Mouse (Mus musculus) large intestine, adult 2 months (tissue): ENCODE data around the gene Katnal1. TPM values are rescaled to one million over a fixed set of nuclear protein-coding genes. Genes with fewer than 3 reads are reported as not detected.
A peak's percentile ranks its signal among the peaks of the same experiment; 100 is the strongest.

Source experiments
- DNase-seq: peaks from one replicate; pipeline ENCODE4 v3.0.0-alpha.2; 2012; ENCODE audit warnings: low read depth, low spot score
- WGBS: fragments of 180-500 bp; shearing (Covaris S2); methylation state at CpG from one replicate; pipeline ENCODE4 v1.1.7; 2018; 5-methylcytosine and 5-hydroxymethylcytosine counted together
- polyA plus RNA-seq: library from polyadenylated mRNA; depleted of rRNA; stranded (reverse); fragments of >200 nt; gene quantifications from 2 replicates; pipeline ENCODE4 v1.2.3, GENCODE M21; 2012

Gene Katnal1
- polyA plus RNA-seq, 1 experiment, result 0.93 TPM

DNA sequence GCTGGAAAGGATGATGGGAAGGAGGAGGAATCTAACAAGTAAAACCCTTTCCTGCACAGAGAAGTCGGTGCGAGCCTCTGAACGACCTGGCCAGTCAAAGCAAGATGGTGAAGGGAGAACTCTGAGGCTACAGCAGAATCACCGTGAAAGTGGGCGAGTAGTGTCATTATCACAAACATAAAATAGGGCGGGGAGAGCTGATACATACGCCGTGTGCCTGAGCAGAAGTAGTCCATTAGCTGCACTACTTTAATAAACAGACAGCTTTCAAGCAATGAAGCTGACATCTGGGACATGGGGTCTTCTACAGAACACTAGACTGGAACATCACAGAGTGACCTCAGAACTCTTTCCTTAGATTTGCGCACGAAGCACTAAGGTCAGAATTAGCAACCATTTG is 32.6 kb downstream of the Katnal1 start:
- 76% methylated on average over 10 of the region's 10 CpGs for WGBS
- no peak for DNase-seq

DNA sequence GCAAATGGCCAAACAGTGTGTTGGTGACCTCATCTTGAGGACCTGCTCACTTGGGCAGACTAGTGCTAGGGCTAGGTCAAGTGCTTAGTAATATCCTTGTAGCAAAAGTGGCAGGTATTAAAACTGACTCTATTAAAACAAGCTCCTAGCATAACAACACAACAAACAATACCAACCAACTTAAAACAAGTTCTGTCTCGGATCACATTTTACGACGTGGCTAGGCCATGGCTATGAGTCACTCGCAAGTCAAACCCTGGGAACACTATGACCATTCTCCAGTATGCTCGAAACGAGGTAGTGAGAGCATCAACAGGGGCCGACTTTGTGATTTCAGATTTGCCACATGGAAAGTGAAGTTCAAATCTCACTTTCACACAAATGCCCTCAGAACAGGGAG is 33.3 kb downstream of the Katnal1 start:
- WGBS, result 43% methylated on average over 7 of the region's 7 CpGs
- DNase-seq, result no peak

DNA sequence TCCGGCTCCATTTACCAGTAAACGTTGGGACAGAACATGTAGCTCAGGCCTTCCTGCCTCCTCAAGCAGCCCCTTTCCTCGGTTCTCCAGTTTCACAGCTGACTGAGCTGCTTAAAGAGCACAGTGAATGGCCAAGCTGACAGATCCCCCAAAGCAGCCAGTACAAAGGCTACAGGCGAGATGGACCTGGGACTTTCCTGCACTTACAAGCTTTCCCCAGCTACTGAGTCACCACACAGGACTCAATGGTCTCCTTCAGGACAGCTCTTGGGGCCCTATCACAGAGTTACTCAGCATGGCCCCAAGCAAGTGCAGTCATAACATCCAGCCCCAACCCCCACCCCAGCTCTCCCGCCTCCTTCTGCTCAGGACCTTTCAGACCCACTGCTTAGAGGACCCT is 34.1 kb downstream of the Katnal1 start:
- DNase-seq, result no peak
- WGBS, result 77% methylated on average over 5 of the region's 5 CpGs

DNA sequence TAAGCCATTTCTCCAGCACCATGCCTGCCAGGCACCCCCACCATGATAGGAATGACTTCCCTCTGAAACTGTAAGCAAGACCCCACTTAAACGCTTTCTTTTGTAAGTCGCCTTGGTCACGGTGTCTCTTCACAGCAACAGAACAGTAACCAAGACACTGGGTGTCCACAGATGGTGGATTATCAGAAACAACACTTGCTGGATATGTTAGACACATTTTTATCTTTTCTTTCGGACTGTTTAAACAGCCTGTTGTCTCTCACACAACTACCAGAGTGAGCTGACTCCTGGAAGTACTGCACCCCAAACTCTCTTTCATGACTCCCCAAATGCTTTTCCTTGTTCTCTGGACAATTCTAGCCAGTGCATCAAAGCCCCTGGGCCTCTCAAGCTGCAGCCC is 38.9 kb downstream of the Katnal1 start:
- no peak for DNase-seq
- WGBS, result 98% methylated on average over 4 of the region's 4 CpGs

DNA sequence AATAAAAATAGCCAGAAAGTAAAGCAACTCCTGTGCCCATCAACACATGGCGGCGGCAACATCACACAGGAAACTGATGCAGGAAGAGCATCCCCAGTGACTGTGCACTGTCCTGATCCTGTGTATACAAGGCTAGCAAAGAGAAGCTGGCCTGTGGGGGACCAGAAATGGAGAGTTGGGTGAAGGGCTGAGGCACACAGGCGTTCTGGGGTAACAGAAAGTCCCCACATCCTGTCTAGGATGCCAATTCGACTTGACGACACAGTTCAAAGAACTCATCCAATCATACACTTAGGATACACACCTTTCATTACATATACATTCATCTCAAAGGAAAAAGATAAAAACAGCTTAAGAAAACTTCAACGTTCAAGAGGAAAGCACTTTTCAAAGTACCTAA is 41.1 kb downstream of the Katnal1 start:
- WGBS, result 83% methylated on average over 6 of the region's 6 CpGs
- no peak for DNase-seq

DNA sequence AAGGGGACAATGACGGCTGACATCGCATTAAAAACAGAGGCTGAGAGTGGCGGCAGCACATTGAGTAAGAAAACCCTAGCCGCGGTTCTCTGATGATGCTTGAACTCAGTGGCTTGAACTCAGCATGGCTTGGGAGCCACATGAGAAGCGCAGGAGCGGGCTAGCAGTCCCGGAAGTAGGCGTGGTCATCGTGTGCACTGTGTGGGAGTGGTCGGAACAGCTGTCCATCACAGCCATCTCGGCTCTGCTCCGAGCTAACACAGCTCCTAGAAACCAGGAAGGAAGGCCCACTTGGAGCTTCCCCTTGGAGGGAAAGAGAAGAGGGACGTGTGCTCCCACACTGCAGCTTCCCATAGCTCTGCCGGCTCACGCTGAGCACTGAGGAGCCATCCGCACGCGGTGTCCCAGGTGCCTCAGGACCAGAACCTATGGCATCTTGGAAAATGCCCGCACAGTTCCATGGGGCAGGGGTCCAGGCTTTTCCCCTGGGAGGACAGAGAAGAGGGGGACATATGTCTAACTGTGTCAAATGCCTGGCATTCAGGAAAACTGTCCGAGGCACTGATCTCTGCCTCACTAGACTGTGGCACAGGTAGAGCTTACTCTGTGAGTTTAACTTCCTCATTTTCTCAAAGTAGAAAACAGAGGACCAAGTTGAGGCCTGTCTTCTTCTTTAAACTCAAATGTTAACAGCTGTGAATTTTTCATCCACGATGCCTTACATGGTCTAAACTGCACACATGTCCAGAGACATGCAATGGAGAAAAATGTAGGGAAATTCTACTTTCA is 43.1 kb downstream of the Katnal1 start:
- peak; percentile 32 for DNase-seq
- WGBS, result 47% methylated on average over 22 of the region's 22 CpGs

DNA sequence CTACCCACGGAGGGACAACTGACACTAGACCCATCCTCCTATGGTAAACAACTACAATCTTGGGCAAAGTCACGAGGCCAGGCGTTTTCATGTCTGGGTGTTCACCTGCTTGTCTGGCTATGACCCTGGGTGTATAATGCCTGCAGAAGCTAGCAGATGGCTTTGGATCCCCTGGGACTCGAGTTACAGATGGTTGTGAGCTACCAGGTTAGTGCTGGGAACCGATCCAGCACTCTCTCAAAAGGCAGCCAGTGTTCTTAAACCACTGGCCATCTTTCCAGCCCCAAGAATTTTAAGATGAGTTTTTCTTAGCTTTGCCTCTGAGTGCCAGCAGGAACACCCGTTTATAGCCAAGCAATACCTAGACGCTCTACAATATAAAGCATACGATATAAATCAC is 45.4 kb downstream of the Katnal1 start:
- DNase-seq, result no peak
- WGBS, result 86% methylated on average over 8 of the region's 8 CpGs

DNA sequence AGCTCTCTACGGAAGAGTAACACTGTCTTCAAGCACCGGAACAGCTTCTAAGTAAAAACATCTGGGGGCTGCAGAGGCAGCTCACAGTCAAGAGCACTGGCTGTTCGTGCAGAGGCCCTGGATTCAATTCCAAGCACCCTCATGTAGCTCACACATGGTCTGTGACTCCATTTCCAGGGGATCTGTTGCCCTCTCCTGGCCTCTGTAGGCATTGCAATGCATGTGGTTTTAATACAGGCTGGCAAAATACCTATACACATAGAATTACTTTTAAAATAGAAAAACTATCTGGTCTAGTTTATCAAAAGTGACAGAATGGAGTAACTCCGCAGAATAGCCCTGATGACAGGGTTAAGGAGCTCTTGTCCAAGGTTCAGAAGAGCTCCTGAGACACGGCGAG is 49.9 kb downstream of the Katnal1 start:
- no peak for DNase-seq
- WGBS, result 95% methylated on average over 6 of the region's 6 CpGs

DNA sequence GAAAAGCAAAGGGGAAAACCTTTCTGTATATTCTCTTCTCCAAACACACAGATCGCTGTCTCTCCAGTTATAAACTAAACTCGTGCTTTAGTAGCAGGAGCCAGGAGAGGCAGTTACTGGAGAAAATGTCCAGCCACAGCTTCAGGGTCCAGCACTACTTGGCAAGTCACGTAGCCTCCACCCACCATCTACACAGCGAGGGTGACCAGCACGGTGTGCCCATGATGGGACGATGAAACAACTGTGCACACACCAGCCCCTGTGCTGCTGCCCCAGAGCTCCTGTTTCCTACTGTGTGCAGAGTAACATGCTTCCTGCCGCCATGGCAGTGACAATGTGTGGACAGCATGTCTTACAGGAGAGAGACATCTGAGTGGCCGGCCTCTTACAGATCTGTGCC is 56.0 kb downstream of the Katnal1 start:
- 78% methylated on average over 8 of the region's 8 CpGs for WGBS
- DNase-seq, result no peak

DNA sequence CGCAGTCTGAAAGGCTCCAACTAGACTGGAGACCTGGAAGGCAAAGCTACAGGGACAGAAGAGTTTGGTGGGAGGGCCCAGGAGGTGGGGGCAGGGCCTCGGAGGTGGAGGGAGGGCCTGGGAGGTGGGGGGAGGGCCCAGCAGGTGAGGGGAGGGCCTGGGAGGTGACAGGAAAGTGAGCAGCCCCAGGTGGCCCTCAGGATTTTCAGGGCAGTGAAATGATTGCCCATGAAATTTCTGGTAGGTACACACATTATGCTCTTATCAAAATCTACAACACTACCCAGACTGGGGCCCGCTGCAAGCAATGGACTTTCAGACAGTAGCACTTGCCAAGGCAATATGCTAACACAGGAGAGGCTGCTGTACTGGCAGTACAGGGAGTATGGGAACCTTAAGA is 59.5 kb downstream of the Katnal1 start:
- DNase-seq, result no peak

DNA sequence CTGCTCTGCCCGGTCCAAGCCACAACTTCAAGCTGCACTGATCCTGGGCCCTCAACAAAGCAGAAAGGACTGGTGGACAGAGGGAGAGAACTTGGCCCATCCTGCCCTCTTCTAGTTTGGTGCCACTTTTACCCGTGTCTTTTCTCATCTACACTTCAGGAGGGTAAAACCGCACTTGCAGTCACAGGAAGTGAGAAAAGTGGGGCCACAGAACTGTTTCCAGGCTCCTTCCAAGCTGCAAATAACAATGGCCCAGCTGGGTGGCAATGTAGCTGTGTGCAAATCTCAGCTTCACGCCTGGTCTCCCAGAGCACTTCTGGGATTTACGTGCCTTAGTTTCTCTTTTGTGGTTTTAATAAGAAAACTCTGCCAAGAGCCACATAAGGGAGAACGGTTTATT is 61.4 kb downstream of the Katnal1 start:
- no peak for DNase-seq
- 80% methylated on average over 6 of the region's 6 CpGs for WGBS

More for the DNA sequence above, 59.5 kb downstream of the Katnal1 start:
- 63% methylated on average over 3 of the region's 3 CpGs for WGBS

DNA sequence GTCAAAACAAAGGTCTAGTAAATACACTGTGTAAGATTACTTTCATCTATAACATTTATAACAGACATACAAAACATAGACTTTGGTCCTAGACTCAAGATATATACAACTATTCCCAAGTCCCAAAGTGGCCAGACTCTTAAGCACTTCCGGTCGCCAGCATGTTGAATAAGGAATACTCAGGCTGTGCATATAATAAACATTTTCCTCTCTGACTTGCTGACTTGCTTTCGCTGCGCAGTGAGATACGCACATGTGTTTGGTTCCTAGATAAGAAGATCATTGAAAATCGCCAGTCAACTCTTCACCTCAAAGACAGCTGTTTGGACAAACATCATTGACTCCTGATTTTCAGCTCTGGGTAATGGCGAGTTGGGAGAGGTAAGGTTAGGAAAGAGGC is 61.9 kb downstream of the Katnal1 start:
- no peak for DNase-seq
- WGBS, result 64% methylated on average over 7 of the region's 7 CpGs

DNA sequence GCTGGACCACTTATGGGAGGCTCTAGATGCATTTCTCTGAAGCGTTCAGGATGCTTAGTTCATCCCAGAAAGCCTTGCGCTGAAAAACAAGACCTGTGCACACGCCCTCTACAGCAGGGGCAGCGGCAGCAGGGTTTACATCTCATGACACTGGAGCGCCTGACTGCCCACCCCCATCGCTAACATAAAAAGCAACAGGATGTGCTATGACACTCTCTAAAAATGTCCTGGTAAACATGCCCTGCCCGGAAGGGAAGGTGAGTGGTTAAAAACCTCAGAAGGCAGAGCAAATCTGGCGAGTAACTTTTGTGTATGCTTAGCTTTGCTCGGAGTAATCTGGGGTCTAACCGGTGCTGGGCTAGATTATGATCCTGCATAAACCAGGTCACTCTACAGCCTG is 62.5 kb downstream of the Katnal1 start:
- DNase-seq, result no peak
- WGBS, result 41% methylated on average over 10 of the region's 10 CpGs

DNA sequence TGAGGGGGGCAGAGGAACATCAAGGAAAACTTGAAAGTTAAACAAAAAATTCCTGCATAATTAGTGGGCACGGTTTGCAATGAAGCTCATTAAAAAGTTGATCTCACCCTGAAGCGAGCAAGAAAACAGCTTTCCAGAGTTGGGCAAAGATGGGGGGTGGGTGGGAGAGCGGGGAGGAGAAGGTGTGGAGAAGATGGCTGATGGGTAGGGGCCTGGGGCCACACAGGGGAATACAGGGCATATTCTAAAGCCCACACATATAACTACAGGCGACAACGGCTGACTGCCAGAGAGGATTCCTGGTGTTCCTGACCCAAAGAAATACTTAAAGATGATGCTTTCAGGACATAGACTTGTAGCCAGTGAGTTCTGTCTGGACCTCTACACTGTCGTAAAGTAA is 65.7 kb downstream of the Katnal1 start:
- DNase-seq, result no peak
- 71% methylated on average over 6 of the region's 6 CpGs for WGBS

DNA sequence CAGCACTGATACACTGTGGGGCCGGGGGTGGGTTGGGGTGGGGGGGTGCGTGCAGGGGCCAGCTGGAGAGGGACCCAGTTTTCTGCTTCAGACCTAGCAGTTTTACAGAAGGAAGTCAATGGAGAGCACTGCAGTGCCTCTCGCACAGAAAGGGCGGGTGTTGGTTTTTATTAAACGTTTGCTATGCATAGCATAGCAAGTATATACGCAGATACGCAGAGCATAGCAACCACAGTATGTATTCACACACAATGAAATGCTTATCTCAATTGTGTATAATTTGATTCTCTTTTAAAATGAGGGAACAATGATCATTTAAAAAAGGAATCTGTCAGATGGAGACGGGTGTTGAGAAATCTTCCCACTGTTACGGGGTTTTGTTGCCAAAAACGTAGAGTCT is 66.3 kb downstream of the Katnal1 start:
- WGBS, result 62% methylated on average over 10 of the region's 10 CpGs
- no peak for DNase-seq

DNA sequence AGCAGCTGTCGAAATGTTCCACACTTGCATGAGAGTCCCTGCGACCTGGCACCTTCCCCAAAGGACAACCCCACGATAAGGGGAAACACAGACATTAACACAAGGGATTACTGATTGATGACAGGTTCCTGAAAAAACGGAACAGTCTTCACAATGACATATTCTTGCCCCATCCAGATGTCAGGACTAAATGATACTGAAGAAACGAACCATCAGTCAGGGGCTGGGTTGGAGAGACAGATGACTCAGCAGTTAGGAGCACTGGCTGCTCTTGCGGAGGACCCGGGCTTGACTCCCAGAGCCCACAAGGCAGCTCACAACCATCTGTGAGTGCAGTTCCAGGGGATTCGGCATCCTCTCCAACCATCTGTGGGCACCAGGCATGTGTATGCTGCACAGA is 67.0 kb downstream of the Katnal1 start:
- DNase-seq, result no peak
- WGBS, result 67% methylated on average over 8 of the region's 8 CpGs

DNA sequence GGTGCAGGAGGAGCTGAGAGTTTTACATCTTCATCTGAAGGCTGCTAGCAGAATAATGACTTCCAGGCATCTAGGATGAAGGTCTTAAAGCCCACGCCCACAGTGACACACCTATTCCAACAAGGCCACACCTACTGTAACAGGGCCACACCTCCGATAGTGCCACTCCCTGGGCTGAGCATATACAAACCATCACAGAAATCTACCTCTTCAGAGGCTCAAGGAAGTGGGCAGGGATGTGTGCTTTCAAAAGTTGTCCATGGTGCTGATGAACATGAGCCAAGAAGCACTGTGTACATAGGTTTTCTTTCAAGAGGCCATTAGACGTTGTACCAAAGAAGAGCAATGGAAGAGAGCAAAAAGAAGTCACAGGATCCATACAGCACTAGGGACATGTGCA is 71.6 kb downstream of the Katnal1 start:
- WGBS, result 27% methylated on average over 3 of the region's 3 CpGs
- no peak for DNase-seq

DNA sequence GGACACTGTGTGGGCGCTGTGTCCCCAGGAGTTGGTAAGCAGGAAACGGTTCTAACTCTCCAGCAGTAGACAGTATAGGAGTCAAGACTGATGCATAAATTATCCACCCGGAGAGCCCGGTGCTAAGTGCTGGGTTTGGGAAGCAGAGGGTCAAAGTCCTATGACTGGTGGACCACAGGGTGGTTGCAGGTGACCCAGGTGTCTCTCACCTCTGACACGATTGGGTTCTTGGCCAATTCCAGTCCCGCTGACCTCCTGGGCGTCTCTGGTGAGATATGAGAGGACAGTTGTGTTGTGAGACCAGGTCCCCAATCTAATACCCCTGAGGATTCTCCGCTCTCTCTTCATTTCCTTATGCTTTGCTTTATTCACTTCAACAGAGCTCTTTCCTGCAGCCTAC is 74.1 kb downstream of the Katnal1 start:
- 75% methylated on average over 8 of the region's 8 CpGs for WGBS

DNA sequence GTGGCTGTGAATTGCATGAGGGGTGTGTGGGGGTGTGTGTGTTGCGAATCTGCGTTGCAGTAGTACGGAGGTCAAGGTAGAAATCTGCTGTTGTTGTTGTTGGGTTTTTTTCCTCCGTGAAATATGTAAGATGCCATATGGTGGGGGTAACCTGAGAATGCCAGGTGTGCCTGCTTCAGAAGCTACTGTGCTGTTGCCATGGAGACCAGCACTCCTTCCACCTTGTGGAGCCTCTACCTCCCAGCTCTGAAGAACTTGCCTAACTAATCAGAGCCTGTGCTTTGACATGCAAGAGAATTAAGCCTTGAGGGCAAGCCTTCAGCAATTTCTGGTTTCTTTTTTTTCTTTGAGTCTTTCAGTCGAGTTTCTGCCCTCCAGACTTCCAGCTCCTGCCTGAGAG is 75.0 kb downstream of the Katnal1 start:
- WGBS, result 28% methylated on average over 5 of the region's 5 CpGs
- DNase-seq, result no peak

More for the DNA sequence above, 74.1 kb downstream of the Katnal1 start:
- no peak for DNase-seq

DNA sequence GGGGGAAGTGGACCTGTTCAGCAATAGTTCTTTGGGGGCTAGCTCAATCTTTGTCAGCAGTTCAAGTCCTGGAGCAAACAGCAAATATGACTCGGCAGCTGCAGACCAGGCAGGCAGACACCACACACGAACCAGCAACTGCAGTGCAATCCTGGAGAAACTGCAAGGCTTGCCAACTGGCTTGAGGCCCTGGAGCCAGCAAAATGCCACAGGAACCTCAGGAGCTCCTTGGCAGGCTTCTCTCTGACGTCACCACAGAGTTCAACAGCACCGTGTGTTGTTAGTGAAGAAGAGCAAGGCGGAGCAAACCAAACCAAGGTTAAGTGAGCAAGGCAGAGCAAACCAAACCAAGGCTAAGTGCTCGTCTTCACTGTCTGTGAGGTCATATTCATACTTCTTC is 79.6 kb downstream of the Katnal1 start:
- 78% methylated on average over 6 of the region's 6 CpGs for WGBS

DNA sequence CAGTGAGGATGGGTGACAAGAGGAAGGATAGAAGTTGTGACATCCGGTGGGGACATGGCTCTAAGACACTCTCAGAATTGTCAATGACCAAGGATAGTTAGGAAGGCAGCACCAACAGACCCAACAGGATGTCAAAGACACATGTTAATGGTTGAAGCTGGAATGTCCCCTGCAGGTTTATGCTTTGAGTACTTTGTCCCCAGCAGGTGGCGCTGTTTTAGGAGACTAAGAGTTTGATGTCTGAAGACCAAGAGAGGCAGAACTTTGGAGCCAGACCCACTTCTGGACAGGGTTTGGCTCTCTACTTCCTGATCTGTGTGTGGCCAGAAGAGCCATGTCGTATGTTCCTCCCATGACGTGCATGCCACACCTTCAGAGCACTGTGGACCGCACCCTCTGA is 82.1 kb downstream of the Katnal1 start:
- DNase-seq, result no peak
- 94% methylated on average over 5 of the region's 5 CpGs for WGBS

More for the DNA sequence above, 79.6 kb downstream of the Katnal1 start:
- DNase-seq, result no peak

DNA sequence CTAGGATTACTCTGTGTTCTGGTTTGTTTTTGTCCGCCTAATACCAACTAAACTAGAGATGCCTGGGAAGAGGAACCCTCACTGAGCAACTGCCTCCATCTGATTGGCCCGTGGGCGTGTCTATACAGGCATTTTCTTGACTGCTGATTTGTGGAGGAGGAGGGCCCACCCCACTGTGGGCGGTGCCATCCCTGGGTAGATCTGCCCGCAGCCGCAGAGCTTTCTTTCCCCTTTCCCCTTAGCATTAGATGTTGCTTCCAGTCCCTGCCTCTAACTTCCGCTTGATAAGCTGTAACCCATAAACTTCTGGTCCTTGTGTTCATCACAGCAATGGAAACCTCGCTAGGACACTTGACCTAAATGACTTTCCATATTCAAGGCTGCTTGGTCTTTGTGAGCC is 92.1 kb downstream of the Katnal1 start:
- no peak for DNase-seq
- WGBS, result 33% methylated on average over 8 of the region's 8 CpGs
